Mouse (Mus musculus) lung, embryonic 14.5 days (tissue): ENCODE data around the gene Ins2. TPM values are rescaled to one million over a fixed set of nuclear protein-coding genes. Genes with fewer than 3 reads are reported as not detected.

Experiments
- ATAC-seq: fragments of 200-750 bp; cut with Nextera tagmentation; 2 replicates; pipeline ENCODE4 v1.8.0; 2017; ENCODE audit warnings: mild to moderate bottlenecking, moderate TSS enrichment, moderate library complexity; ENCODE audit not compliant: insufficient read depth
- DNase-seq: peaks from one replicate; pipeline ENCODE4 v3.0.0-alpha.2; 2015
- H3K27ac ChIP-seq: fragments of 300-500 bp; sonication (generic); 2 replicates; pipeline ENCODE4 v1.5.1; 2014; ENCODE audit warnings: low read depth, mild to moderate bottlenecking, moderate library complexity
- H3K27me3 ChIP-seq: fragments of 300-500 bp; sonication (generic); 2 replicates; pipeline ENCODE4 v1.6.1; 2014; ENCODE audit warnings: low read length, control low read depth; ENCODE audit not compliant: insufficient read depth
- H3K36me3 ChIP-seq: fragments of 300-500 bp; sonication (generic); 2 replicates; pipeline ENCODE4 v1.6.1; 2014; ENCODE audit warnings: control low read depth; ENCODE audit not compliant: insufficient read depth
- H3K4me1 ChIP-seq: fragments of 300-500 bp; sonication (generic); 2 replicates; pipeline ENCODE4 v1.6.1; 2014; ENCODE audit warnings: antibody characterized with exemption, control low read depth; ENCODE audit not compliant: insufficient read depth
- H3K4me2 ChIP-seq: fragments of 300-500 bp; sonication (generic); 2 replicates; pipeline ENCODE4 v1.6.1; 2014; ENCODE audit warnings: mild to moderate bottlenecking
- H3K4me3 ChIP-seq: fragments of 300-500 bp; sonication (generic); 2 replicates; pipeline ENCODE4 v1.5.1; 2014; ENCODE audit warnings: low read depth, low read length
- H3K9ac ChIP-seq: fragments of 300-500 bp; sonication (generic); 2 replicates; pipeline ENCODE4 v1.6.1; 2014
- H3K9me3 ChIP-seq: fragments of 300-500 bp; sonication (generic); 2 replicates; pipeline ENCODE4 v1.6.1; 2016; ENCODE audit warnings: low read depth, low read length, control low read depth
- CTCF ChIP-seq: IDR thresholded peaks from 2 replicates; pipeline ENCODE4 v1.5.1; 2016; ENCODE audit warnings: antibody characterized with exemption, low read depth
- WGBS: fragments of 180-500 bp; shearing (Covaris S2); extraction: QIAGEN DNeasy Blood & Tissue Kit; methylation state at CpG from one replicate; pipeline ENCODE4 v1.1.7; 2014; 5-methylcytosine and 5-hydroxymethylcytosine counted together
- polyA plus RNA-seq: library from polyadenylated mRNA; unstranded; fragments of >200 nt; fragmentation: Nextera tagmentation; extraction: Ambion mirVana; gene quantifications from 2 replicates; pipeline ENCODE4 v1.2.1, GENCODE M21; 2014

Gene Ins2
- polyA plus RNA-seq, 1 experiment from 2014 or later = not detected

- TF ChIP-seq CTCF = no peak
- H3K4me3 ChIP-seq = no peak overlapping the region
- ATAC-seq = no peak
These were observed 72.1 kb downstream of the Ins2 start for GRCm38 (mm10) chr7:142671067-142671466.

GRCm38 (mm10) chr7:142669751-142670625, 73.2 kb downstream of the Ins2 start, which contains the start of gene Gm49394:
Gm49394 (minus strand) TSS chr7:142669942.
- Histone ChIP-seq H3K9ac (no peak within 1 kb of the TSS), H3K9me3 (peaks cover 23% of the 10 kb centered on the region), H3K4me3 (no peak within 1 kb of the TSS), H3K4me1 (no peaks in the 10 kb centered on the region), H3K27me3 (peaks cover 13% of the 10 kb centered on the region), H3K36me3 (0 out of 2 replicates have a peak, but pooled peaks cover 6% of the 10 kb centered on the region), H3K27ac (no peak within 1 kb of the TSS), H3K4me2 (no peak within 1 kb of the TSS)
- DNase-seq = no peak
- 80% methylated on average over 23 of the region's 23 CpGs for WGBS
- no peak for TF ChIP-seq CTCF
- no peak for ATAC-seq

More at GRCm38 (mm10) chr7:142671067-142671466, 72.1 kb downstream of the Ins2 start:
- Histone ChIP-seq H3K4me2 (no peak overlapping the region), H3K36me3 (0 out of 2 replicates have a peak, but pooled peaks cover 6% of the 10 kb centered on the region), H3K27ac (no peak overlapping the region), H3K9ac (no peak overlapping the region), H3K9me3 (peaks cover 23% of the 10 kb centered on the region), H3K27me3 (peaks cover 2% of the 10 kb centered on the region; the same call in 1 of the 2 replicates), H3K4me1 (no peaks in the 10 kb centered on the region)
- no peak for DNase-seq
- WGBS = 91% methylated on average over 1 of the region's 1 CpGs

- ATAC-seq = no peak
- 100% methylated on average over 1 of the region's 1 CpGs for WGBS
- Histone ChIP-seq H3K9ac (no peak overlapping the region), H3K36me3 (0 out of 2 replicates have a peak, but pooled peaks cover 6% of the 10 kb centered on the region), H3K4me3 (no peak overlapping the region), H3K9me3 (peaks cover 23% of the 10 kb centered on the region), H3K27ac (no peak overlapping the region), H3K4me1 (no peaks in the 10 kb centered on the region), H3K4me2 (no peak overlapping the region), H3K27me3 (peaks cover 29% of the 10 kb centered on the region)
- no peak for TF ChIP-seq CTCF
- DNase-seq = no peak
These were observed 74.9 kb downstream of the Ins2 start for GRCm38 (mm10) chr7:142668328-142668727.

GRCm38 (mm10) chr7:142667521-142667920, 75.7 kb downstream of the Ins2 start:
- peaks cover 37% of the 10 kb centered on the region for H3K27me3 ChIP-seq
- H3K9me3 ChIP-seq = peaks cover 23% of the 10 kb centered on the region
- DNase-seq (no peak), ATAC-seq (no peak)
- no peak overlapping the region for H3K9ac ChIP-seq
- H3K4me3 ChIP-seq = no peak overlapping the region
- 94% methylated on average over 18 of the region's 18 CpGs for WGBS
- H3K4me1 ChIP-seq = no peaks in the 10 kb centered on the region
- H3K4me2 ChIP-seq = no peak overlapping the region
- H3K27ac ChIP-seq = no peak overlapping the region; the same call in 1 of the 2 replicates
- 0 out of 2 replicates have a peak, but pooled peaks cover 6% of the 10 kb centered on the region for H3K36me3 ChIP-seq
- TF ChIP-seq CTCF = no peak

GRCm38 (mm10) chr7:142666659-142667058, 76.5 kb downstream of the Ins2 start, which contains the start of gene Igf2:
Igf2 (minus strand) TSS chr7:142666816.
- H3K4me1 ChIP-seq = no peaks in the 10 kb centered on the region
- no peak within 1 kb of the TSS for H3K9ac ChIP-seq
- no peak within 1 kb of the TSS for H3K4me3 ChIP-seq
- ATAC-seq (no peak), DNase-seq (no peak)
- 48% methylated on average over 2 of the region's 2 CpGs for WGBS
- H3K9me3 ChIP-seq = peaks cover 23% of the 10 kb centered on the region
- H3K27me3 ChIP-seq = peaks cover 44% of the 10 kb centered on the region
- no peak within 1 kb of the TSS for H3K4me2 ChIP-seq
- no peak for TF ChIP-seq CTCF
- no peak within 1 kb of the TSS; the same call in 1 of the 2 replicates for H3K27ac ChIP-seq
- H3K36me3 ChIP-seq = 0 out of 2 replicates have a peak, but pooled peaks cover 6% of the 10 kb centered on the region

GRCm38 (mm10) chr7:142666109-142666508, 77.1 kb downstream of the Ins2 start:
- ATAC-seq (no peak), DNase-seq (no peak)
- H3K27me3 ChIP-seq = peaks cover 50% of the 10 kb centered on the region
- no peak overlapping the region for H3K4me2 ChIP-seq
- H3K9me3 ChIP-seq = peaks cover 19% of the 10 kb centered on the region
- H3K4me1 ChIP-seq = no peaks in the 10 kb centered on the region
- no peak overlapping the region for H3K9ac ChIP-seq
- 0 out of 2 replicates have a peak, but pooled peaks cover 6% of the 10 kb centered on the region for H3K36me3 ChIP-seq
- WGBS = 71% methylated on average over 4 of the region's 4 CpGs
- no peak overlapping the region for H3K27ac ChIP-seq
- no peak overlapping the region for H3K4me3 ChIP-seq
- TF ChIP-seq CTCF = no peak

- Histone ChIP-seq H3K4me3 (no peak overlapping the region), H3K4me1 (no peaks in the 10 kb centered on the region), H3K9ac (no peak overlapping the region), H3K27ac (no peak overlapping the region), H3K27me3 (peaks cover 57% of the 10 kb centered on the region), H3K36me3 (0 out of 2 replicates have a peak, but pooled peaks cover 6% of the 10 kb centered on the region), H3K9me3 (peaks cover 13% of the 10 kb centered on the region), H3K4me2 (no peak overlapping the region)
- TF ChIP-seq CTCF = no peak
- DNase-seq (no peak), ATAC-seq (no peak)
- WGBS = 67% methylated on average over 5 of the region's 5 CpGs
These were observed 77.8 kb downstream of the Ins2 start for GRCm38 (mm10) chr7:142665364-142665763.
